Mouse (Mus musculus) heart, adult 2 months (tissue): ENCODE data around the gene Lrrc47.

Experiments used
- EP300 ChIP-seq: fragments of 200-500 bp; IDR thresholded peaks from 2 replicates; pipeline ENCODE4 v1.6.1; 2011; ENCODE audit warnings: low read depth, low read length, control low read depth; ENCODE audit not compliant: insufficient read depth
- POLR2A ChIP-seq: fragments of 200-500 bp; IDR thresholded peaks from 2 replicates; pipeline ENCODE4 v1.6.1; 2011; ENCODE audit warnings: mild to moderate bottlenecking, low read depth, low read length, control low read depth; ENCODE audit not compliant: insufficient read depth

- peak; percentile 70; the same call in 1 of the 2 replicates for TF ChIP-seq POLR2A
- TF ChIP-seq EP300, result 0 out of 2 replicates have a peak, but pooled peaks have one; percentile 57
These were observed 36.9 kb upstream of the Lrrc47 start, which contains the start of the genes Dffb and Cep104 for GRCm38 (mm10) chr4:153974431-153975291.
